Mouse (Mus musculus): ENCODE data around the gene Mep1a. TPM values are rescaled to one million over a fixed set of nuclear protein-coding genes. Genes with fewer than 3 reads are reported as not detected.

Mep1a gene
- polyA plus RNA-seq, 1 experiment = not detected

- DNase-seq = no peak
- no peaks in the 10 kb centered on the region for H3K27me3 ChIP-seq (ENCODE audit: control insufficient read depth, insufficient read depth, low read length)
- 94% methylated on average over 4 of the region's 4 CpGs for WGBS
- H3K4me1 ChIP-seq (ENCODE audit: control insufficient read depth, insufficient read depth, low read length) = no peaks in the 10 kb centered on the region
- TF ChIP-seq POLR2A (IDR thresholded peaks at IDR 0.05; ENCODE audit: borderline replicate concordance, insufficient read depth, low read length) = no peak
- no peak for TF ChIP-seq CTCF (IDR thresholded peaks at IDR 0.05; ENCODE audit: borderline replicate concordance, insufficient read depth, low read depth, low read length)
- H3K27ac ChIP-seq (ENCODE audit: insufficient read depth, low read length) = no peak overlapping the region
- no peak overlapping the region for H3K4me3 ChIP-seq (replicated peaks; ENCODE audit: insufficient read depth, low read depth, low read length)
Measured at GRCm38 (mm10) chr17:43472558-43472957, 30.1 kb downstream of the Mep1a start.

GRCm38 (mm10) chr17:43470039-43470438 lies 32.6 kb downstream of the Mep1a start:
- no peak overlapping the region for H3K4me3 ChIP-seq (replicated peaks; ENCODE audit: insufficient read depth, low read depth, low read length)
- no peaks in the 10 kb centered on the region for H3K4me1 ChIP-seq (ENCODE audit: control insufficient read depth, insufficient read depth, low read length)
- TF ChIP-seq CTCF (IDR thresholded peaks at IDR 0.05; ENCODE audit: borderline replicate concordance, insufficient read depth, low read depth, low read length) (no peak), POLR2A (IDR thresholded peaks at IDR 0.05; ENCODE audit: borderline replicate concordance, insufficient read depth, low read length) (no peak)
- WGBS = 13% methylated on average over 3 of the region's 3 CpGs
- no peak for DNase-seq
- H3K27me3 ChIP-seq (ENCODE audit: control insufficient read depth, insufficient read depth, low read length) = no peaks in the 10 kb centered on the region
- no peak overlapping the region for H3K27ac ChIP-seq (ENCODE audit: insufficient read depth, low read length)

GRCm38 (mm10) chr17:43460245-43461181 lies 42.1 kb downstream of the Mep1a start:
- Histone ChIP-seq H3K4me3 (replicated peaks; ENCODE audit: insufficient read depth, low read depth, low read length) (no peak overlapping the region), H3K27me3 (ENCODE audit: control insufficient read depth, insufficient read depth, low read length) (no peaks in the 10 kb centered on the region; the same call in 1 of the 2 replicates), H3K27ac (ENCODE audit: insufficient read depth, low read length) (no peak overlapping the region), H3K4me1 (ENCODE audit: control insufficient read depth, insufficient read depth, low read length) (no peaks in the 10 kb centered on the region)
- DNase-seq = peak; percentile 38 to 44
- TF ChIP-seq POLR2A (IDR thresholded peaks at IDR 0.05; ENCODE audit: borderline replicate concordance, insufficient read depth, low read length) (no peak), CTCF (IDR thresholded peaks at IDR 0.05; ENCODE audit: borderline replicate concordance, insufficient read depth, low read depth, low read length) (peak; percentile 75)
- WGBS = 31% methylated on average over 19 of the region's 19 CpGs

GRCm38 (mm10) chr17:43459737-43460230 lies 42.8 kb downstream of the Mep1a start:
- Histone ChIP-seq H3K4me3 (replicated peaks; ENCODE audit: insufficient read depth, low read depth, low read length) (no peak overlapping the region), H3K27ac (ENCODE audit: insufficient read depth, low read length) (no peak overlapping the region), H3K27me3 (ENCODE audit: control insufficient read depth, insufficient read depth, low read length) (no peaks in the 10 kb centered on the region; the same call in 1 of the 2 replicates), H3K4me1 (ENCODE audit: control insufficient read depth, insufficient read depth, low read length) (no peaks in the 10 kb centered on the region)
- no peak for DNase-seq
- TF ChIP-seq POLR2A (IDR thresholded peaks at IDR 0.05; ENCODE audit: borderline replicate concordance, insufficient read depth, low read length) = no peak
- no peak for TF ChIP-seq CTCF (IDR thresholded peaks at IDR 0.05; ENCODE audit: borderline replicate concordance, insufficient read depth, low read depth, low read length)
- WGBS = 66% methylated on average over 12 of the region's 12 CpGs

GRCm38 (mm10) chr17:43458598-43458997 lies 44.0 kb downstream of the Mep1a start:
- peak; percentile 61; the same call in 1 of the 2 replicates for TF ChIP-seq CTCF (IDR thresholded peaks at IDR 0.05; ENCODE audit: borderline replicate concordance, insufficient read depth, low read depth, low read length)
- no peak for TF ChIP-seq POLR2A (IDR thresholded peaks at IDR 0.05; ENCODE audit: borderline replicate concordance, insufficient read depth, low read length)
- Histone ChIP-seq H3K27ac (ENCODE audit: insufficient read depth, low read length) (no peak overlapping the region), H3K27me3 (ENCODE audit: control insufficient read depth, insufficient read depth, low read length) (no peaks in the 10 kb centered on the region; the same call in 1 of the 2 replicates), H3K4me3 (replicated peaks; ENCODE audit: insufficient read depth, low read depth, low read length) (no peak overlapping the region), H3K4me1 (ENCODE audit: control insufficient read depth, insufficient read depth, low read length) (no peaks in the 10 kb centered on the region)
- DNase-seq = peak; percentile 44 to 48
- 5% methylated on average over 9 of the region's 9 CpGs for WGBS

GRCm38 (mm10) chr17:43451216-43451615 lies 51.4 kb downstream of the Mep1a start:
- Histone ChIP-seq H3K27me3 (ENCODE audit: control insufficient read depth, insufficient read depth, low read length) (no peaks in the 10 kb centered on the region), H3K27ac (ENCODE audit: insufficient read depth, low read length) (no peak overlapping the region), H3K4me3 (replicated peaks; ENCODE audit: insufficient read depth, low read depth, low read length) (no peak overlapping the region), H3K4me1 (ENCODE audit: control insufficient read depth, insufficient read depth, low read length) (no peaks in the 10 kb centered on the region)
- 97% methylated on average over 1 of the region's 1 CpGs for WGBS
- no peak for TF ChIP-seq CTCF (IDR thresholded peaks at IDR 0.05; ENCODE audit: borderline replicate concordance, insufficient read depth, low read depth, low read length)
- no peak for TF ChIP-seq POLR2A (IDR thresholded peaks at IDR 0.05; ENCODE audit: borderline replicate concordance, insufficient read depth, low read length)
- DNase-seq = no peak

GRCm38 (mm10) chr17:43434485-43434884 lies 68.1 kb downstream of the Mep1a start:
- DNase-seq = no peak
- Histone ChIP-seq H3K27me3 (ENCODE audit: control insufficient read depth, insufficient read depth, low read length) (no peaks in the 10 kb centered on the region), H3K27ac (ENCODE audit: insufficient read depth, low read length) (no peak overlapping the region), H3K4me1 (ENCODE audit: control insufficient read depth, insufficient read depth, low read length) (no peaks in the 10 kb centered on the region), H3K4me3 (replicated peaks; ENCODE audit: insufficient read depth, low read depth, low read length) (no peak overlapping the region)
- 18% methylated on average over 8 of the region's 8 CpGs for WGBS
- TF ChIP-seq POLR2A (IDR thresholded peaks at IDR 0.05; ENCODE audit: borderline replicate concordance, insufficient read depth, low read length) = no peak
- no peak for TF ChIP-seq CTCF (IDR thresholded peaks at IDR 0.05; ENCODE audit: borderline replicate concordance, insufficient read depth, low read depth, low read length)

GRCm38 (mm10) chr17:43431692-43432091 lies 70.9 kb downstream of the Mep1a start:
- Histone ChIP-seq H3K27ac (ENCODE audit: insufficient read depth, low read length) (no peak overlapping the region), H3K4me3 (replicated peaks; ENCODE audit: insufficient read depth, low read depth, low read length) (no peak overlapping the region), H3K27me3 (ENCODE audit: control insufficient read depth, insufficient read depth, low read length) (no peaks in the 10 kb centered on the region), H3K4me1 (ENCODE audit: control insufficient read depth, insufficient read depth, low read length) (no peaks in the 10 kb centered on the region)
- TF ChIP-seq POLR2A (IDR thresholded peaks at IDR 0.05; ENCODE audit: borderline replicate concordance, insufficient read depth, low read length) (no peak), CTCF (IDR thresholded peaks at IDR 0.05; ENCODE audit: borderline replicate concordance, insufficient read depth, low read depth, low read length) (no peak)
- DNase-seq = no peak
- WGBS = 76% methylated on average over 5 of the region's 5 CpGs

Other genes with a start within 250 kb of the Mep1a start
- gene Adgrf1, start 232.5 kb downstream of the Mep1a start, polyA plus RNA-seq (2012; rRNA removed) = not detected in 2 replicates
- 17.8 and 19.0 TPM in 2 replicates for gene Adgrf5, start 142.4 kb downstream of the Mep1a start, polyA plus RNA-seq (2012; rRNA removed)
- gene Ankrd66, start 40.8 kb upstream of the Mep1a start, polyA plus RNA-seq (2012; rRNA removed) = 0.41 and 0.59 TPM in 2 replicates
- gene Pla2g7, start 65.3 kb upstream of the Mep1a start, polyA plus RNA-seq (2012; rRNA removed) = 201 and 209 TPM in 2 replicates
- gene Tdrd6, start 127.5 kb upstream of the Mep1a start, polyA plus RNA-seq (2012; rRNA removed) = 1.6 and 1.9 TPM in 2 replicates
- gene Slc25a27, start 164.4 kb upstream of the Mep1a start, polyA plus RNA-seq (2012; rRNA removed) = 53.2 and 57.1 TPM in 2 replicates
- gene Cyp39a1, start 164.6 kb upstream of the Mep1a start, polyA plus RNA-seq (2012; rRNA removed) = 2.4 and 3.2 TPM in 2 replicates

Measured in cerebellum, adult 2 months (tissue).